Mouse (Mus musculus) stomach, embryonic 15.5 days (tissue): Measurements from ENCODE around the gene Nenf. TPM values are rescaled to one million over a fixed set of nuclear protein-coding genes. Genes with fewer than 3 reads are reported as not detected.

Experiments used
- ATAC-seq: fragments of 200-750 bp; cut with Nextera tagmentation; 2 replicates; pipeline ENCODE4 v1.8.0; 2017; ENCODE audit warnings: low read depth, moderate number of reproducible peaks, moderate TSS enrichment; ENCODE audit not compliant: insufficient read depth, low FRiP score
- H3K27ac ChIP-seq: fragments of 300-500 bp; sonication (generic); 2 replicates; pipeline ENCODE4 v1.5.1; 2015; ENCODE audit warnings: mild to moderate bottlenecking, inconsistent platforms
- H3K27me3 ChIP-seq: fragments of 300-500 bp; sonication (generic); replicated peaks from 2 replicates; pipeline ENCODE4 v1.6.1; 2015; ENCODE audit warnings: inconsistent platforms
- H3K36me3 ChIP-seq: fragments of 300-500 bp; sonication (generic); 2 replicates; pipeline ENCODE4 v1.6.1; 2015; ENCODE audit warnings: inconsistent platforms
- H3K4me1 ChIP-seq: fragments of 300-500 bp; sonication (generic); 2 replicates; pipeline ENCODE4 v1.6.1; 2015; ENCODE audit warnings: inconsistent platforms
- H3K4me2 ChIP-seq: fragments of 300-500 bp; sonication (generic); 2 replicates; pipeline ENCODE4 v1.6.1; 2015; ENCODE audit warnings: mild to moderate bottlenecking, inconsistent platforms
- H3K4me3 ChIP-seq: fragments of 300-500 bp; sonication (generic); replicated peaks from 2 replicates; pipeline ENCODE4 v1.5.1; 2015; ENCODE audit warnings: inconsistent platforms
- H3K9ac ChIP-seq: fragments of 300-500 bp; sonication (generic); 2 replicates; pipeline ENCODE4 v1.6.1; 2015; ENCODE audit warnings: inconsistent platforms
- H3K9me3 ChIP-seq: fragments of 300-500 bp; sonication (generic); 2 replicates; pipeline ENCODE4 v1.6.1; 2016; ENCODE audit warnings: inconsistent platforms
- WGBS: fragments of 180-500 bp; shearing (Covaris S2); methylation state at CpG from one replicate; pipeline ENCODE4 v1.1.7; 2015; 5-methylcytosine and 5-hydroxymethylcytosine counted together
- polyA plus RNA-seq: library from polyadenylated mRNA; unstranded; fragments of >200 nt; fragmentation: Nextera tagmentation; extraction: Ambion mirVana; gene quantifications from 2 replicates; pipeline ENCODE4 v1.2.1, GENCODE M21; 2015

Gene Nenf
- polyA plus RNA-seq, 1 experiment from 2014 or later, result 110 TPM

DNA sequence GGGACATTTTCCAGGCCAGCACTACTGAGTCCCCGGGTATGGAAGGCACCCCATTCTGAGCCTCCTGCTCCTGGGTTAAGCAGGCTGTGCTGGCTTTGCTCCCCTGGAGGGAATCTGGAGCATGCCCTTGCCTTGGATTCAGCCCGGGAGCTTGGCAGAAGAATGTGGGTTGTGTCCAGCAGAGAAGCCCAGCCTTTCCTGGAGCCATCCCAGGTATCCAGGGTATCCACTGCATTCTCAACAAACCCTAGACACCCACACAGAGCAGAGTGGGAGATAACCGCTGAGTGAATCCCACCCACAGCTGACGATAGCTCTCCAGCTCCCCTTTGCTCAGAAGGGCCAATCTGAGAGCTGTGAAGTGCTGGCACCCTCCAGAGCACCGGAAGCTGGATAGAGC is 21.5 kb downstream of the Nenf start:
- Histone ChIP-seq H3K4me3 (no peak overlapping the region), H3K27me3 (no peaks in the 10 kb centered on the region), H3K4me1 (peaks cover 7% of the 10 kb centered on the region; the same call in 1 of the 2 replicates), H3K9me3 (no peaks in the 10 kb centered on the region), H3K4me2 (no peak overlapping the region), H3K9ac (no peak overlapping the region), H3K36me3 (no peaks in the 10 kb centered on the region), H3K27ac (no peak overlapping the region)
- WGBS, result 57% methylated on average over 5 of the region's 5 CpGs
- ATAC-seq, result peak; percentile 63; the same call in 1 of the 2 replicates

- ATAC-seq, result no peak
- WGBS, result 14% methylated on average over 3 of the region's 3 CpGs
- no peaks in the 10 kb centered on the region for H3K36me3 ChIP-seq
- H3K4me2 ChIP-seq, result no peak overlapping the region
- no peaks in the 10 kb centered on the region for H3K9me3 ChIP-seq
- H3K4me1 ChIP-seq, result peaks cover 7% of the 10 kb centered on the region; the same call in 1 of the 2 replicates
- no peaks in the 10 kb centered on the region for H3K27me3 ChIP-seq
- H3K27ac ChIP-seq, result 0 out of 2 replicates have a peak overlapping the region, but pooled peaks have one; percentile 26
- no peak overlapping the region for H3K4me3 ChIP-seq
- H3K9ac ChIP-seq, result no peak overlapping the region
These were observed 22.2 kb downstream of the Nenf start for GRCm38 (mm10) chr1:191295784-191296183.

DNA sequence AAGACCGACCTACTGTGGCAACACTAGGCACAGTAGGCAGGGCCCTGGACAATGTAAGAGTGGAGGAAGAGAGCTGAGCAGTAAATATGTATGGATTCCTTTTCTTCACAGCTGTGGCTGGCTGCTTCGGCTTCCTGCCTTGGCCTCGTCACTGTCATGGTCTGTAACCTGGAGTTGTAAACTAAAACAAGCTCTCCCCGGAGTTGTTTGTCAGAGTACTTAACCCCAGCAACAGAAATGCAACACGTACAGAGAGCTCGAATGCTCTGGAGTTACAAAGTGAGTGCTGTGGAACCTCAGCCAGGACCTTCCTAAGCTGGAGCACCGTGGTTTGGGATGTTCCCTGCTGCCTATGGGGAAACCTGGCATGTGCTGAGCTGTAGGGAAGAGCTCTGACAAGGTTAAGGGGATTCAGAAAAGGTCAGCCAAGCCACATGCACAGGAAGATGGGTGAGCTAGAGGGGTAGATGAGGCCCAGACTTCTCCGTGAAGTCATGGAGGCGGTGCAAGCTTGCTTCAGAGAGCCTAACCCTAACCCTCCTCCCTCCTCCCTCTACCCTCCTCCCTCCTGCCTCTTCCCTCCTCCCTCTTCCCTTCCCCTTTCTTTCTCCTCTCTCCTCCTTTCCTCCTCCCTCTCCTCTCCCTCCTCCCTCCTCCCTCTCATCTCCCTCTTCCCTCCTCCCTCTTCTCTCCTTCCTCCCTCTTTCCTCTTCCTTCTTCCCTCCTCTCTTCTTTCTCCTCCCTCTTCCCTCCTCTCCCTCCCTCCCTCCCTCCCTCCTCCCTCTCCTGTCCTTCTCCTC is 23.8 kb downstream of the Nenf start:
- ATAC-seq, result no peak
- Histone ChIP-seq H3K27me3 (no peaks in the 10 kb centered on the region), H3K4me2 (no peak overlapping the region), H3K9me3 (no peaks in the 10 kb centered on the region), H3K4me1 (peaks cover 7% of the 10 kb centered on the region; the same call in 1 of the 2 replicates), H3K4me3 (no peak overlapping the region), H3K27ac (no peak overlapping the region; the same call in 1 of the 2 replicates), H3K9ac (no peak overlapping the region), H3K36me3 (no peaks in the 10 kb centered on the region)
- WGBS, result 39% methylated on average over 9 of the region's 9 CpGs

DNA sequence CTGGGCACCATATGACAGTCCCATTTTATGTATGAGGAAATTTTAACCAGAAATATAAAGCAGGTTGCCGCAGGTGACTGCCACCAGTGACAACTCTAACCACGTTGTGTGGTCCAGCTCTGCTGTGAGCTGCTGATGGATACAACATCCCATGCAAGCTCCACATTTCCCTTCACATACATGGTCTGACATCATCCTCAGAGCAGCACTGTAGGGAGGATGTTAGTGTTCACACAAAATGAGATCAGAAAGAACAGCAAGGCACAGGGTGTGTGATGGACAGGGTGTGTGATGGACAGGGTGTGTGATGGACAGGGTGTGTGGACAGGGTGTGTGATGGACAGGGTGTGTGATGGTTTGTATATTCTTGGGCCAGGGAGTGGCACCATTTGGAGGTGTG is 24.9 kb downstream of the Nenf start:
- Histone ChIP-seq H3K4me1 (peaks cover 7% of the 10 kb centered on the region; the same call in 1 of the 2 replicates), H3K4me3 (no peak overlapping the region), H3K27me3 (no peaks in the 10 kb centered on the region), H3K4me2 (no peak overlapping the region), H3K36me3 (no peaks in the 10 kb centered on the region), H3K27ac (no peak overlapping the region), H3K9ac (no peak overlapping the region), H3K9me3 (no peaks in the 10 kb centered on the region)
- 90% methylated on average over 2 of the region's 2 CpGs for WGBS
- no peak for ATAC-seq

- Histone ChIP-seq H3K4me1 (peaks cover 7% of the 10 kb centered on the region; the same call in 1 of the 2 replicates), H3K27me3 (no peaks in the 10 kb centered on the region), H3K27ac (no peak overlapping the region), H3K4me2 (no peak overlapping the region), H3K9ac (no peak overlapping the region), H3K9me3 (no peaks in the 10 kb centered on the region), H3K4me3 (no peak overlapping the region), H3K36me3 (no peaks in the 10 kb centered on the region)
- no peak for ATAC-seq
- WGBS, result 70% methylated on average over 5 of the region's 5 CpGs
These were observed 25.6 kb downstream of the Nenf start for GRCm38 (mm10) chr1:191292348-191292747.

GRCm38 (mm10) chr1:191288762-191289161 is 29.2 kb downstream of the Nenf start:
- WGBS, result 40% methylated on average over 8 of the region's 8 CpGs
- no peaks in the 10 kb centered on the region for H3K27me3 ChIP-seq
- ATAC-seq, result no peak
- no peak overlapping the region for H3K4me2 ChIP-seq
- H3K4me1 ChIP-seq, result no peaks in the 10 kb centered on the region; the same call in 1 of the 2 replicates
- no peaks in the 10 kb centered on the region for H3K9me3 ChIP-seq
- H3K36me3 ChIP-seq, result no peaks in the 10 kb centered on the region
- no peak overlapping the region for H3K4me3 ChIP-seq
- H3K9ac ChIP-seq, result no peak overlapping the region
- H3K27ac ChIP-seq, result no peak overlapping the region

GRCm38 (mm10) chr1:191284502-191284901 is 33.5 kb downstream of the Nenf start:
- no peak overlapping the region for H3K4me2 ChIP-seq
- no peaks in the 10 kb centered on the region for H3K36me3 ChIP-seq
- no peaks in the 10 kb centered on the region for H3K9me3 ChIP-seq
- no peak overlapping the region for H3K4me3 ChIP-seq
- no peak for ATAC-seq
- 79% methylated on average over 8 of the region's 8 CpGs for WGBS
- no peaks in the 10 kb centered on the region for H3K4me1 ChIP-seq
- H3K27me3 ChIP-seq, result no peaks in the 10 kb centered on the region
- no peak overlapping the region for H3K27ac ChIP-seq
- H3K9ac ChIP-seq, result no peak overlapping the region

DNA sequence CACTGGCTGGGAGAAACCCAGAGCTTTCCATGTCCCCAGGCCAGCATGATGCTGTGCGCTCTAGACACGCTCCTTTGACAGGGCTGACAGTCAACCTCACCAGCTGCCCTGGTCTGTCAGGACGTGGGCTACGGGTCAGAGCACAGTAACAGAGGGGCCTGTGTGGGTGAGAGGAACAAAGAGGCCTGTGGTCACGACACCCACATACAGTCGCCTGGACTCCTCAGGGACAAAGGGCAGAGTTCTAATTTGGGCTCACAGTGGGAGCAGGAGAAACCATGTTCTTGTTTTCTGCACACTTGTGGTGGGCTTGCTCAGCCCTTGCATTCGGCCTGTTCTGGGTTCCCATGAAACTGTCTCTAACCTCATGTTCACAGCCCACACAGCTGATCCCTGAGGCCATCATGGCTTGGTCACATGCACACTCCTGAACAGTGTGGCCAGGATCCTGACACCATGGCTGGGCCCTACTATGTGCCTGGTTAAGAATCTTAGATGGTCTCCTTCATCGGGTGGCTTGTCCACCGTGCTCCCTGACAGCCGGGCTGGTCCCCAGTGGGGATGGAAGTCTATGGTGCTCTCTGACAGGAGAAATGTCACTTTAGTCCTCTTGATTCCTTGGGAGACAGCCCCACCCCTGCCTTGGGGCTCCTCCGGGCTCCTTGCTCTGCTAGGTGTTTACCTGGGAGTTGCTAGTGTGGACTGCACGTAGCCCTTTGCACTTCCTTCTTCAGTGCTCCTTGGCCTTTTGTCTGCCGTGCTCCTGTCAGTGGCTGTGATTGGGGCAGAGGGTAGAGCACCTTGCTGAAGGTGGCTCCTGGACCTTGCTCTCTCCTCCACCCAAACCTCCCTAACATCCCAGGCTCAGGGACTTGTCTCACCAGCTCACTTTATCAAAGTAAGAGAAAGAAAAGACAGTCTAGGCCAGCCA is 34.6 kb downstream of the Nenf start:
- peak; percentile 71 for ATAC-seq
- H3K9ac ChIP-seq, result no peak overlapping the region
- H3K4me2 ChIP-seq, result no peak overlapping the region
- 74% methylated on average over 13 of the region's 13 CpGs for WGBS
- peaks cover 1% of the 10 kb centered on the region; the same call in 1 of the 2 replicates for H3K4me1 ChIP-seq
- H3K27ac ChIP-seq, result peak overlapping the region; percentile 61
- H3K9me3 ChIP-seq, result no peaks in the 10 kb centered on the region
- H3K27me3 ChIP-seq, result no peaks in the 10 kb centered on the region
- H3K4me3 ChIP-seq, result no peak overlapping the region
- H3K36me3 ChIP-seq, result no peaks in the 10 kb centered on the region

- Histone ChIP-seq H3K4me3 (no peak overlapping the region), H3K4me1 (peaks cover 6% of the 10 kb centered on the region; the same call in 1 of the 2 replicates), H3K36me3 (no peaks in the 10 kb centered on the region), H3K27ac (no peak overlapping the region), H3K9me3 (no peaks in the 10 kb centered on the region), H3K4me2 (no peak overlapping the region), H3K27me3 (no peaks in the 10 kb centered on the region), H3K9ac (no peak overlapping the region)
- WGBS, result 71% methylated on average over 1 of the region's 1 CpGs
- ATAC-seq, result no peak
These were observed 35.7 kb downstream of the Nenf start for GRCm38 (mm10) chr1:191282319-191282718.

GRCm38 (mm10) chr1:191281171-191281570 is 36.8 kb downstream of the Nenf start:
- no peak overlapping the region for H3K27ac ChIP-seq
- WGBS, result 56% methylated on average over 7 of the region's 7 CpGs
- H3K4me3 ChIP-seq, result no peak overlapping the region
- no peaks in the 10 kb centered on the region for H3K9me3 ChIP-seq
- H3K4me2 ChIP-seq, result no peak overlapping the region
- H3K36me3 ChIP-seq, result no peaks in the 10 kb centered on the region
- no peak for ATAC-seq
- no peaks in the 10 kb centered on the region for H3K27me3 ChIP-seq
- peaks cover 6% of the 10 kb centered on the region; the same call in 1 of the 2 replicates for H3K4me1 ChIP-seq
- H3K9ac ChIP-seq, result no peak overlapping the region

- Histone ChIP-seq H3K4me2 (no peak overlapping the region), H3K9ac (no peak overlapping the region), H3K27ac (no peak overlapping the region), H3K4me1 (peaks cover 6% of the 10 kb centered on the region; the same call in 1 of the 2 replicates), H3K9me3 (no peaks in the 10 kb centered on the region), H3K4me3 (no peak overlapping the region), H3K27me3 (no peaks in the 10 kb centered on the region), H3K36me3 (no peaks in the 10 kb centered on the region)
- 81% methylated on average over 4 of the region's 4 CpGs for WGBS
- no peak for ATAC-seq
These were observed 39.7 kb downstream of the Nenf start for GRCm38 (mm10) chr1:191278324-191278723.
